Mouse (Mus musculus) heart, adult 2 months (tissue): Measurements from ENCODE around the gene Nrsn2. TPM values are rescaled to one million over a fixed set of nuclear protein-coding genes. Genes with fewer than 3 reads are reported as not detected.

Experiments used
- DNase-seq, 2 experiments: peaks; one replicate each; pipeline ENCODE4 v3.0.0; 2021
- H3K27ac ChIP-seq: fragments of 200-600 bp; 2 replicates; pipeline ENCODE4 v1.8.1; 2022
- H3K27me3 ChIP-seq: fragments of 200-500 bp; 2 replicates; pipeline ENCODE4 v1.6.1; 2012; ENCODE audit warnings: mild to moderate bottlenecking, low read length, inconsistent platforms, mixed read lengths; ENCODE audit not compliant: control insufficient read depth, insufficient read depth
- H3K36me3 ChIP-seq: fragments of 200-500 bp; 2 replicates; pipeline ENCODE4 v1.6.1; 2012; ENCODE audit warnings: low read length, inconsistent platforms; ENCODE audit not compliant: control insufficient read depth, insufficient read depth
- H3K4me1 ChIP-seq: fragments of 200-500 bp; 2 replicates; pipeline ENCODE4 v1.6.1; 2011; ENCODE audit warnings: low read length; ENCODE audit not compliant: control insufficient read depth, insufficient read depth
- H3K4me3 ChIP-seq: fragments of 200-600 bp; 2 replicates; pipeline ENCODE4 v1.8.1; 2022
- H3K79me2 ChIP-seq: fragments of 200-500 bp; replicated peaks from 2 replicates; pipeline ENCODE4 v1.6.1; 2012; ENCODE audit warnings: mild to moderate bottlenecking, inconsistent platforms, low read length, moderate library complexity, mixed read lengths; ENCODE audit not compliant: control insufficient read depth, insufficient read depth
- H3K9ac ChIP-seq: fragments of 200-500 bp; 2 replicates; pipeline ENCODE4 v1.6.1; 2012; ENCODE audit warnings: low read depth, mild to moderate bottlenecking, control low read depth, inconsistent platforms, low read length, mixed read lengths
- CTCF ChIP-seq: fragments of 200-600 bp; IDR thresholded peaks from 2 replicates; pipeline ENCODE4 v1.8.1; 2022; ENCODE audit warnings: antibody characterized with exemption, mild to moderate bottlenecking, moderate library complexity
- EP300 ChIP-seq: fragments of 200-500 bp; IDR thresholded peaks from 2 replicates; pipeline ENCODE4 v1.6.1; 2011; ENCODE audit warnings: low read depth, low read length, control low read depth; ENCODE audit not compliant: insufficient read depth
- POLR2A ChIP-seq: fragments of 200-500 bp; IDR thresholded peaks from 2 replicates; pipeline ENCODE4 v1.6.1; 2011; ENCODE audit warnings: mild to moderate bottlenecking, low read depth, low read length, control low read depth; ENCODE audit not compliant: insufficient read depth
- WGBS: fragments of 180-500 bp; shearing (Covaris S2); methylation state at CpG from one replicate; pipeline ENCODE4 v1.1.7; 2018; 5-methylcytosine and 5-hydroxymethylcytosine counted together
- intact Hi-C: fragments of 180-260 bp; cut with DNase I; formaldehyde crosslinking; loops from one replicate; pipeline ENCODE4 v1.15.1; 2025
- long read RNA-seq: library from polyadenylated mRNA; stranded (forward); transcript quantifications from one replicate; pipeline ENCODE4 v2.0.0, GENCODE M21; 2021
- polyA plus RNA-seq: library from polyadenylated mRNA; depleted of rRNA; stranded (reverse); fragments of >200 nt; gene quantifications from 2 replicates; pipeline ENCODE4 v1.2.3, GENCODE M21; 2012; rRNA removed
- total RNA-seq, 2 experiments: library from RNA; stranded (reverse); gene quantifications; 2 replicates each; pipeline ENCODE4 v1.2.3; 2021

The Nrsn2 gene
- not detected for total RNA-seq
- polyA plus RNA-seq, result 0.31 TPM in 1 of 2 replicates, not detected in the other
- long read RNA-seq, result 0 reads

DNA sequence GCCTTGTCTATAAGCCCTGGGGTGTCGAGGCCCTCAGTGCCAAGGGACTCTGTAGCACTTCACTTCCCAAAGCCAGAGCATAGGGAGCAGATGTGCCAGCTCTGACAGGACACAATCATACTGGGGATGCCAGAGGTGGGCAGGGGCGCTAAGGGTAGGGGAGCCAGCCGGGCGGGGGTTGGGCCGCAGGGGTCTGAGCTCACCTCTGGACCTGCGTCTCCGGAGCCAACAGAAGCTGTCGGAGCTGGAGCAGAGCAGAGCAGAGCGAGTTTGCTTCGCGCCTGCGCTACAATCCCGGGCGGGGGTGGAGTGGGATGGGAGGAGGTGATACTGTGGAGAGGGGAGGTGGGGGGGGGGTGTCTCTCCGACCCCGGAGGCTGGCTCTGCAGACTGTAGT is at the start of gene Nrsn2:
Nrsn2 (minus strand) TSS at position 294 of the 397 bp plus-strand sequence.
- no peaks in the 10 kb centered on the region; the same call in 1 of the 2 replicates for H3K4me1 ChIP-seq
- WGBS, result 12% methylated on average over 16 of the region's 16 CpGs
- no peak within 1 kb of the TSS for H3K27ac ChIP-seq
- intact Hi-C loops, result no loop called here
- H3K4me3 ChIP-seq, result no peak within 1 kb of the TSS
- no peak for DNase-seq
- H3K36me3 ChIP-seq, result no peaks in the 10 kb centered on the region
- TF ChIP-seq CTCF (no peak), POLR2A (no peak), EP300 (no peak)
- H3K9ac ChIP-seq, result no peak within 1 kb of the TSS
- no peaks in the 10 kb centered on the region for H3K79me2 ChIP-seq
- H3K27me3 ChIP-seq, result peaks cover 4% of the 10 kb centered on the region; the same call in 1 of the 2 replicates

DNA sequence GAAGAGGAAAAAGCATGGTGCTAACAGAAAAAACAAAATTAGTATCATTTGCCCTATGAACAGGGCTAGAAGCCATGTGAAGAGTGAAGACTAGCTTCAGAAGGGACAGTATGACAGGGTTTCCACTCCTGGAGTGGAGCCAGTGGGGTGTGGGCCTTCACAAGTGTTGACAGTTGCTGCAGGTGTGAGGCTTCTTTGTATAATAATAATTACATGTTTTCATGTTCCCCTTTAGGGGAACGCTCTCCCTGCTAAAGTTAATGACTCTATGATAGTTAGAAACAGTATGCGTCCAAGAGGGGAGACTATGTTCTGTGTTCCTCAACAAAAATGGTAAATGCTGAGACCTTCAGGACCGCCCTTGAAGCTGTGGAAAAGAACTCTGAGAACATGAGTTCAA is 39.3 kb upstream of the Nrsn2 start:
- no peaks in the 10 kb centered on the region for H3K79me2 ChIP-seq
- H3K9ac ChIP-seq, result no peak overlapping the region
- no peaks in the 10 kb centered on the region for H3K27me3 ChIP-seq
- no peak for DNase-seq
- 97% methylated on average over 3 of the region's 3 CpGs for WGBS
- H3K27ac ChIP-seq, result no peak overlapping the region
- no peaks in the 10 kb centered on the region for H3K36me3 ChIP-seq
- intact Hi-C loops, result loop anchor here (2.0 kb wide), 2 partner anchors 19 to 21 kb away; no protein-coding TSS in a partner anchor
- no peak overlapping the region for H3K4me3 ChIP-seq
- peaks cover 3% of the 10 kb centered on the region for H3K4me1 ChIP-seq
- TF ChIP-seq CTCF, result no peak
- TF ChIP-seq POLR2A, result no peak
- TF ChIP-seq EP300, result no peak

DNA sequence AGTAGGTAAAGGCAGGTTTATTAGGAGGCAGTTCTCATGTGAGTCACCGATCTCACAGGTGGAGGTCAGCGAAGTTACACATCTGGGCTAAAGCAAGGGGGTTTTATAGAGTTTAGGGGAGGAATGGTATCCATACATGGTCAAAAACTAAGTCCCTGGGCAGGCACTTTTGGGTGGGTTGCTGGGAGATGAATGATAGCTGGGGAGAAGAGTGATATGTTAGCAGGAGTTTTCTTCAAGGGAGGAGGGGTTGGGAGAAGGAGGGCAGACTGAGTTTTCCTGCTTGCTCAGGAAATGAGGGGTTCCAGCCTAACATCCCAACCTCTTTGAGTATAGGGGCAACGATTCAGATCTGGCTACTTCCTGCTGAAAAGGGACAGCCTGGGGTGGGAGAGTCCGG is 38.8 kb upstream of the Nrsn2 start, which contains the start of gene 6820408C15Rik:
6820408C15Rik (plus strand) TSS at position 301 of the 400 bp plus-strand sequence.
- no peaks in the 10 kb centered on the region for H3K79me2 ChIP-seq
- H3K4me3 ChIP-seq, result peak within 1 kb of the TSS; percentile 61
- no peaks in the 10 kb centered on the region for H3K36me3 ChIP-seq
- peak within 1 kb of the TSS; percentile 93 for H3K9ac ChIP-seq
- TF ChIP-seq CTCF, result no peak
- no peak for TF ChIP-seq POLR2A
- TF ChIP-seq EP300, result no peak
- no peaks in the 10 kb centered on the region for H3K27me3 ChIP-seq
- no peak for DNase-seq
- 30% methylated on average over 4 of the region's 4 CpGs for WGBS
- peaks cover 8% of the 10 kb centered on the region for H3K4me1 ChIP-seq
- H3K27ac ChIP-seq, result peak within 1 kb of the TSS; percentile 90
- intact Hi-C loops, result loop anchor here (2.0 kb wide), 2 partner anchors 18 to 22 kb away; no protein-coding TSS in a partner anchor

DNA sequence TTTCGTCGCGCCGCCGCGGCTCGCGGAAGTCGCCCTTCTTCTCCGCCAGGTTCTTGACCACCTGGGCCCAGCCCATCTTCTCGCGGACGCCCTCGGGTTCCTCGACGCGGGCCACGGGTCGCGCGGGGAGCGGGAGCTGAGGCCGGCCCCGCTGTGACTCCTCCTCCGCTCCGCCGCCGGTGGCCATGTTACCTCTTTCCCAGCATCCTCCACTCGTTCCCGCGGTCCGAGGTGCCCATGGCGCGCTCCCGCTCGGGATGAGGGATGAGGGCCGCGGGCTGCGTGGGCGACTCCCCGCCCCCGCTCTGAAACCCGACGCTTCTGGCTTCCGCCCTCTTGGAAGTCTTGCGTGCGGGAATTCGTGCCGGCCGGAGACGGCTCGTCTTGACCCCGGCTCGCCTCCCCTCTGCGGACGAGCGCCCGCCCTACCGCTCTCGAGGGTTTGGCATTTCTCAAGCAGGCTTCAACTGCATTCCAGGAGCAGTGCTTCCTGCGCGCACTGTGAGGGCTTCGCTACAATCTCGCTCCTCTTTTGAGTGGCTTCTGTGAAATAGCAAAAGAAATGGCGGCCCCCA is 38.2 kb upstream of the Nrsn2 start, which contains the start of gene Zcchc3:
Zcchc3 (minus strand) TSS at position 437 of the 575 bp plus-strand sequence.
- peaks cover 8% of the 10 kb centered on the region for H3K4me1 ChIP-seq
- peak within 1 kb of the TSS; percentile 61 for H3K4me3 ChIP-seq
- intact Hi-C loops, result loop anchor here (2.0 kb wide), 2 partner anchors 18 to 22 kb away; no protein-coding TSS in a partner anchor
- peak within 1 kb of the TSS; percentile 93 for H3K9ac ChIP-seq
- H3K27me3 ChIP-seq, result no peaks in the 10 kb centered on the region
- under 1% methylated on average over 65 of the region's 65 CpGs for whole genome bisulfite sequencing
- TF ChIP-seq EP300 (no peak), CTCF (no peak), POLR2A (peak; percentile 77; the same call in 1 of the 2 replicates)
- no peaks in the 10 kb centered on the region for H3K36me3 ChIP-seq
- H3K27ac ChIP-seq, result peak within 1 kb of the TSS; percentile 90
- DNase-seq, result peak; percentile 88 to 90
- H3K79me2 ChIP-seq, result no peaks in the 10 kb centered on the region

DNA sequence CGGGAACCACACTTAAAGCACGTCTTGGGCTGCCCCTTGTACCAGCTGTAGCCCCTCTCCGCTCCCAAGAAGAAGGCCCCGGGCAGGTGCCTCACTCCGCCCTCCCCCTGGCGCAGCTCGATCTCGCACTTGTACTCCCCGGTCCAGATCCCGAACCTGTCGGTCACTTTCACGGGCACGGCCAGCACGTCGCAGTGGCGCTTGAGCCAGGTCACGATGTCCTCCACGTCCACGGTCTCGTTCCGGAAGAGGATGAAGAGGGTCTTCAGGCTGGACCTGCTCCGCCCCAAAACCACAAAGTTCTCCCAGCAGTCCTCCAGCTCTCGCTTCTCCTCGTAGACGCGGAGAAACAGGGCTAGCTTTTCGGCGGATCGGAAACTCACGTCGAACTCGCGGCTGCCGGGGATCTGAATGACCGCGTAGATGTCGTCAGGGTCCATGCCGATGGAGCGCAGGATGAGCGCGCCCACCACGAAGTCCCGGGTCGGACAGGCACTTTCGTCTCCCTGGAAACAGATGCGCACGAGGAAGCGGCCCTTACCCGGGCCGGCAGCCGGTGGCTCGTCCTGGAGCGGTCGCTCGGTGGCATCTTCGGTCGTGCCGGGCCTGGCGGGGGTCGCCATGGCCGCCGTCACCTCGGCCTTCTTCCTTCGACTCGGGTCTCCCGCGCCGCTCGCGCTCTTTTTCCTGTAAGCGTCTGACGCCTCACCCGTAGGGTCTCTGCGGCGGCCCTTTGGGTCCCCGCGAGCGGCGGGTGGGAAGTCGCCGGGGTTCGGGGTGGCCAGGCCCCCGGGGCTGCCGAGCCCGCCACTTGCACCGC is 37.5 kb upstream of the Nrsn2 start:
- DNase-seq, result peak; percentile 48 to 61
- Histone ChIP-seq H3K4me1 (peaks cover 8% of the 10 kb centered on the region), H3K27ac (peak overlapping the region; percentile 90), H3K79me2 (no peaks in the 10 kb centered on the region), H3K4me3 (peak overlapping the region; percentile 61), H3K27me3 (no peaks in the 10 kb centered on the region), H3K9ac (peak overlapping the region; percentile 93), H3K36me3 (no peaks in the 10 kb centered on the region)
- WGBS, result 2% methylated on average over 86 of the region's 86 CpGs
- intact Hi-C loops, result loop anchor here (2.0 kb wide), 2 partner anchors 17 to 23 kb away; no protein-coding TSS in a partner anchor
- TF ChIP-seq CTCF, result no peak
- TF ChIP-seq POLR2A, result no peak
- TF ChIP-seq EP300, result no peak
